Mouse (Mus musculus) limb, embryonic 11.5 days (tissue): ENCODE data around the gene Olfr71. TPM values are rescaled to one million over a fixed set of nuclear protein-coding genes. Genes with fewer than 3 reads are reported as not detected.

Source experiments
- ATAC-seq: fragments of 200-750 bp; cut with Nextera tagmentation; 2 replicates; pipeline ENCODE4 v1.8.0; 2017; ENCODE audit warnings: low read depth; ENCODE audit not compliant: insufficient number of reproducible peaks, low FRiP score, low TSS enrichment
- DNase-seq: peaks from one replicate; pipeline ENCODE4 v3.0.0-alpha.2; 2015; ENCODE audit warnings: low spot score
- H3K27ac ChIP-seq: fragments of 300-500 bp; sonication (generic); replicated peaks from 2 replicates; pipeline ENCODE4 v1.5.1; 2014; ENCODE audit warnings: low read depth, mild to moderate bottlenecking, low read length
- H3K27me3 ChIP-seq: fragments of 300-500 bp; sonication (generic); 2 replicates; pipeline ENCODE4 v1.6.1; 2014; ENCODE audit warnings: mild to moderate bottlenecking, low read length, mixed read lengths; ENCODE audit not compliant: control insufficient read depth, insufficient read depth
- H3K36me3 ChIP-seq: fragments of 300-500 bp; sonication (generic); 2 replicates; pipeline ENCODE4 v1.6.1; 2014; ENCODE audit warnings: mild to moderate bottlenecking, low read length, moderate library complexity, mixed read lengths; ENCODE audit not compliant: control insufficient read depth, insufficient read depth
- H3K4me1 ChIP-seq: fragments of 300-500 bp; sonication (generic); 2 replicates; pipeline ENCODE4 v1.6.1; 2014; ENCODE audit warnings: low read length, mixed read lengths; ENCODE audit not compliant: control insufficient read depth, insufficient read depth
- H3K4me2 ChIP-seq: fragments of 300-500 bp; sonication (generic); 2 replicates; pipeline ENCODE4 v1.6.1; 2014; ENCODE audit warnings: low read depth, mild to moderate bottlenecking, moderate library complexity; ENCODE audit not compliant: severe bottlenecking
- H3K4me3 ChIP-seq: fragments of 300-500 bp; sonication (generic); 2 replicates; pipeline ENCODE4 v1.5.1; 2014; ENCODE audit warnings: low read depth, low read length
- H3K9ac ChIP-seq: fragments of 300-500 bp; sonication (generic); 2 replicates; pipeline ENCODE4 v1.6.1; 2014; ENCODE audit warnings: mild to moderate bottlenecking, low read length
- H3K9me3 ChIP-seq: fragments of 300-500 bp; sonication (generic); 2 replicates; pipeline ENCODE4 v1.6.1; 2016; ENCODE audit warnings: low read length; ENCODE audit not compliant: control insufficient read depth
- WGBS: fragments of 180-500 bp; shearing (Covaris S2); extraction: QIAGEN DNeasy Blood & Tissue Kit; methylation state at CpG from one replicate; pipeline ENCODE4 v1.1.7; 2014; 5-methylcytosine and 5-hydroxymethylcytosine counted together
- polyA plus RNA-seq: library from polyadenylated mRNA; unstranded; fragments of >200 nt; fragmentation: Nextera tagmentation; extraction: Ambion mirVana; gene quantifications from 2 replicates; pipeline ENCODE4 v1.2.1, GENCODE M21; 2014

Gene Olfr71
- polyA plus RNA-seq, 1 experiment from 2014 or later: not detected

DNA sequence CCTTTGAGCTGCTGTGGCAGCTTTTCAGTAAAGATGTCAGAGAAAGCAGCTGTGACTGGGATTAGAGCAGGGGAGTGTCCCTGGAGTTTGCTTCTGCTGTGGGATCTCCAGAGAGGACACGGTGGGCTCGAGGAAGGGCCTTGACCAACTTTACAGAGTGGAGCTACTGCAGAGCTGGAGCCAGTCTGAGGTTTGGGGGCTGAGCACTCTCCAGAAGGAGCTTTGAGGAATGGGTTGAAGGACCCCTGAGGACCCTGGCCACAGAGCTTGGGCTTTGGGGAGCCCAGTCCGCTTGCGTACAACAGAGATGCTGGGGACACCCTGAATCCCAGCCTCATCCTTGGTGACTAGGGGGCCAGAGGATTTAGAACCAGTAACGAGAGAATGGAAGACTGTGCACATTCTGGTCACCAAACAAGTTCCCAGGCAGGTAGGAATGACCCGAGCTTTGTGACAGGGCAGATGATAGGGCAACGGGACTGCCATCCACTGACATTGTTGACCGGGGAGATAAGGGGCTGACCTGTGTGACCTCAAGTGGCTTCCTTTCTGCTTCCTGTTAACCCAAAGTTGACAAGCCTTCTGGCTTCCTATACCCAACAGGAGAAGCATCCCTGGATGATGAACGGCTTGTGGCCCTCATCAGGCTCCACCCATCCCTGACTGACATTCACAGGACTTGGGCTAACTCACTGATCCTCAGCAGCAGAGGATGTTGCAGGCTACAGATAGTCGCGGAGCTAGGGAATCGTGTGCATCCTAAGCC is 16.4 kb upstream of the Olfr71 start:
- Histone ChIP-seq H3K9me3 (no peaks in the 10 kb centered on the region), H3K4me1 (0 out of 2 replicates have a peak, but pooled peaks cover 2% of the 10 kb centered on the region), H3K4me3 (no peak overlapping the region), H3K9ac (no peak overlapping the region), H3K27ac (no peak overlapping the region), H3K36me3 (no peaks in the 10 kb centered on the region), H3K4me2 (no peak overlapping the region), H3K27me3 (no peaks in the 10 kb centered on the region)
- DNase-seq: no peak
- ATAC-seq: no peak
- 63% methylated on average over 12 of the region's 12 CpGs for WGBS

DNA sequence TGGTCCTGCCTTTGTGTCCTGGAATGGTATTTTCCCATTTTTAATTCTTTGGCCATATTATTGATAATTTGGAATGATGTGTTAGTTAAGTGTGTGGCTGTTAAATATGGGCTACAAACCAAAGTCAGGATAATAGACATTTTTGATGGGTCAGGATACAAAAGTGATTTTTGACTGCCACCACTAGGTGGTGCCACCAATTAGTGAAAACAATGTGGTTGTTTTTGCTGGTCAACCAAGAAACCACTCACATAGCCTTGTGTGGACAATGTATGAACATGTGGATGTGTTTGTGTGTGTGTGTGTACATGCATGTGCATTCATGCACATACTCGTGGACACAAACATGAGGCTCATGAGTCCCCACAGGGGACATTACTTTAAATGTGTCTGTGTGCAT is 14.7 kb upstream of the Olfr71 start:
- Histone ChIP-seq H3K4me1 (no peaks in the 10 kb centered on the region), H3K9me3 (no peaks in the 10 kb centered on the region), H3K27ac (no peak overlapping the region), H3K4me3 (no peak overlapping the region), H3K4me2 (no peak overlapping the region), H3K9ac (no peak overlapping the region), H3K36me3 (no peaks in the 10 kb centered on the region), H3K27me3 (no peaks in the 10 kb centered on the region)
- 28% methylated on average over 1 of the region's 1 CpGs for WGBS
- DNase-seq (peak; percentile 57), ATAC-seq (no peak)

DNA sequence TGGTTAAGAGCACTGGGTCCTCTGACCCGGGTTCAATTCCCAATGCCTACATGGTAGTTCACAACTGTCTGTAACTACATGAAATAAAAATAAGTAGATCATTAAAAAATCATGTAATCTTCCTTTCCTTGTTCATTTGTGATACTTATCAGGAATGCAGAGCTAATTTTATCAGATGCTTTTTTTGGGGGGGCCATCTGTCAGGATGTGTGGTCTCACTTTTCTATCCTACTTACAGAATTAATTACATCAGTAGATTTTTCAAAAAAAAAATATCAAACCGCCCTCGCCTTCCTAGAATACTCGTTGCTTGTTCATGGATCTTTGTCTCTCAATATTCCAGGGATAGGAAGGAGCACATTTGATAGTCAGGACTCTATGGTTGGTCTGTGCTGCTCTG is 12.1 kb upstream of the Olfr71 start:
- Histone ChIP-seq H3K9me3 (no peaks in the 10 kb centered on the region), H3K27me3 (no peaks in the 10 kb centered on the region), H3K4me1 (no peaks in the 10 kb centered on the region), H3K4me2 (no peak overlapping the region), H3K27ac (no peak overlapping the region), H3K36me3 (no peaks in the 10 kb centered on the region), H3K9ac (no peak overlapping the region), H3K4me3 (no peak overlapping the region)
- ATAC-seq (no peak), DNase-seq (no peak)
- 92% methylated on average over 4 of the region's 4 CpGs for WGBS

DNA sequence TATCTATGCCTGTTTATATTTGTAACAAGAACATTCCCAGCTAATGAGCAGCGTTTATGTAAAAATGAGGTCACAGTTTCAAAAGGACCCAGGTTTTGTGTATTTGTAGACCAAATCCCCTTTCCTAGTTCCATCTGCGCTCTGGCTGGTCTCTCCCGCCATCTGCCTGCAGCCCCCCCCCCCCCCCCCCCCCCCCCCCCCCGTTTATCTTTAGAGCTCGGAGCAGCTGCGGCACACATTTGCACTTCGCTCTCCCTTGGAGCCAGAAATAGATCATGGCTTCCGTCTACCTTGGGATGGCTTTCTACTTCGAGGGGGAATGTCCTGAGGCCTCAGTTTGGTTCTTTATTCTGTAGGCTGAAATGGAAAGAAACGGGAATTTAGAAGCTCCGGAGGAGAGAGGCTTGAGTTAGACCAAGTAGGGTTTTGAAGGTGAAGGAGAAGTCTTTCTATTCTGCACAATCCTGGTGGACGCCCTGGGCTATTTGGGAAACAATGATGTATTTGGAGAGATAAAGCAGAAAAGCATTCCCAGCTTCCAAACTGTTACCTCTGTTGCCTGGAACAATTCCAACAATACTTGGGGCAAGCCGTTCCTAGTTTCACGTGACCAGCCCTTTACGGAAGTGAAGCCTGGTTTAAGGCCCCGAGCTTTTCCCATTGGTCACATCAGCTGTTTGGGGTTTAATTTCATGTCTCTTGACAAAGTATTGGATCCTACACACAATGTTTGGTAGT is 10.6 kb upstream of the Olfr71 start:
- Histone ChIP-seq H3K9me3 (no peaks in the 10 kb centered on the region), H3K4me3 (no peak overlapping the region), H3K9ac (no peak overlapping the region), H3K4me1 (no peaks in the 10 kb centered on the region), H3K27ac (no peak overlapping the region), H3K27me3 (no peaks in the 10 kb centered on the region), H3K36me3 (no peaks in the 10 kb centered on the region), H3K4me2 (no peak overlapping the region)
- WGBS: 73% methylated on average over 13 of the region's 16 CpGs
- ATAC-seq: no peak
- no peak for DNase-seq

DNA sequence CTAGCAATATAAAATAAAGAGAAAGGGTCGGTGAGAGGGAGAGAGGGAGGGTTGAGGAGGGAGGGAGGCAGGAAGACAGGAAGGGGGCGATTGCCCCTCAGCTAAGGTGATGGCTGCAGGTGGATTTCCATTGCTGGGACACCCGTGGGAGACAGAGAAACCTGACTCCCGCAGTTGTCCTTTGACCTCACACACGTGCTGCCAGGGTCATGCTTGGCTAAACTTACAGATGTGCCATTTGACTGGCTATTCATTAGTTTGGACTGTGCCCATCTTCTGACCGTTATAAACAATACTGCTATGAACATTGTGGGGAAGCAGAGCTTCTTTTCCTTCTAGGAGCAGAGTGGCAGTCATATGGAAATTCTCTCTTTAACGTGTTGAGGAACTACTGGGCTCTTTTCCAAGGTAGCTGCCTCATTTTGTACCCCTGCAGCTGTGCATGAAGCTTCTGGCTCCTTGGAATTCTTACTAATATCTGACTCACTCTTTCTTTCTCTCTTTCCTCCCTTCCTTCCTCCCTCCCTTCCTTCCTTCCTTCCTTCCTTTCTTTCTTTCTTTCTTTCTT is 3.7 kb upstream of the Olfr71 start:
- Histone ChIP-seq H3K4me1 (no peaks in the 10 kb centered on the region), H3K36me3 (no peaks in the 10 kb centered on the region), H3K9ac (no peak overlapping the region), H3K27me3 (no peaks in the 10 kb centered on the region), H3K27ac (no peak overlapping the region), H3K4me2 (no peak overlapping the region), H3K4me3 (no peak overlapping the region), H3K9me3 (no peaks in the 10 kb centered on the region)
- 46% methylated on average over 7 of the region's 7 CpGs for WGBS
- ATAC-seq (no peak), DNase-seq (no peak)

DNA sequence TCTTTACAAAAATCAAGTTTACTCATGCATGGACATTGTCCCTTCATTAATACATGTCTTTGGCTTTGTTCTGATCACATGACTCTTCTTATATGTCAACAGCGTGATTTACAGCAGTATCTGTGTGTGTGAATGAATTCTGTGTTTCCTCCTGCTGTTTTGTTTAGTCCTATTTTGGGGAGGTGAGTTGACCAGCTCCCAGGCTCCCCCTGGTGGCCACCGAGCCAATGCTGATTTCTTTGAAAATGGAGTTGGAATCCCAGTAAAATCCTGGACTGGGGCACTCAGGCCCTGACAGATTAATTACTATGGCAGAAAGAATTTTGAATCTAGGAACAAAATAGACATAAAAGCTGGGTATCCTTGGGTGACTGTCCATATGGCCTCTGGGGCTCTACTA is 1.8 kb upstream of the Olfr71 start:
- H3K9ac ChIP-seq: no peak overlapping the region

DNA sequence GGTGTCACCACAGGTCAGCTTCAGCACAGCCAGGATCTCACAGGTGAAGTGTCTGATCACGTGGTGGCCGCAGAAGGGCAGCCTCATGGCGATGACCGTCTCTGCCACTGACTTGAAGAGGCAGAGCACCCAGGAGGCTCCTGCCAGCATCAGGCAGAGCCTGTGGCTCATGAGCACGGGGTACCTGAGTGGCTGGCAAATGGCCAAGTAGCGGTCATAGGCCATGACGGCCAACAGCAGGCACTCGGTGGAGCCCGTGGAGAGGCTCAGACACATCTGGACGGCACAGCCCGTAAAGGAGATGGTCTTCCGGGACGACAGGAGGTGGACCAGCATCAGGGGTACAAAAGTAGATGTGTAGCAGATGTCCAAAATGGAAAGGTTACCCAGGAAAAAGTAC is 4.1 kb downstream of the Olfr71 start:
- WGBS: 85% methylated on average over 13 of the region's 13 CpGs
- DNase-seq: no peak

More for the DNA sequence above, 1.8 kb upstream of the Olfr71 start:
- H3K4me2 ChIP-seq: no peak overlapping the region
- peak; percentile 90 for DNase-seq
- H3K27me3 ChIP-seq: no peaks in the 10 kb centered on the region
- H3K27ac ChIP-seq: no peak overlapping the region
- H3K36me3 ChIP-seq: no peaks in the 10 kb centered on the region
- no peaks in the 10 kb centered on the region for H3K4me1 ChIP-seq
- H3K9me3 ChIP-seq: no peaks in the 10 kb centered on the region
- WGBS: 3% methylated on average over 2 of the region's 2 CpGs
- ATAC-seq: no peak
- H3K4me3 ChIP-seq: no peak overlapping the region

DNA sequence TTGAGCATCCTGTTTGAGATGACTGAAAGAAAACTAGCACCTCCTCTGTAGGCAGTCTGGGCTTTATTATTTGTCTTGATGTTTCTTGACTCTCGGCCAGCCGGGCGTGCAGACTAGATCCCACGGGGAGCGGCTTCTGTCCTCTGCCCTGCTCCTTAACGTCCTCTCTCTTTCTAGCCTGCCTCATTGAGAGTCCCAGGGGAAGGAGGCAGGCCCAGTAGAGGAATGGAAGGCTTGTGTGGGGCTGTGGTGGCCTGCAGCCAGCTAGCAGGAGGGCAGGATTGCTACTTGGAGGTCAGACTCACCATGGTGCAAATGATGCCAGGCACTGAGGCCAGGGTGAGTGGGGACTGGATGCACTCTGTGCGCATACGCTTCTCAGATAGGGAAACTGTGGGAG is 6.2 kb downstream of the Olfr71 start:
- no peak overlapping the region for H3K4me2 ChIP-seq
- no peaks in the 10 kb centered on the region for H3K27me3 ChIP-seq
- no peaks in the 10 kb centered on the region for H3K9me3 ChIP-seq
- WGBS: 85% methylated on average over 8 of the region's 8 CpGs
- no peak for ATAC-seq
- H3K9ac ChIP-seq: no peak overlapping the region
- no peak for DNase-seq
- H3K36me3 ChIP-seq: no peaks in the 10 kb centered on the region
- H3K4me1 ChIP-seq: no peaks in the 10 kb centered on the region
- H3K27ac ChIP-seq: no peak overlapping the region
- no peak overlapping the region for H3K4me3 ChIP-seq

More for the DNA sequence above, 4.1 kb downstream of the Olfr71 start:
- H3K9ac ChIP-seq: no peak overlapping the region
- no peak overlapping the region for H3K4me2 ChIP-seq
- no peaks in the 10 kb centered on the region for H3K4me1 ChIP-seq
- no peak for ATAC-seq
- no peaks in the 10 kb centered on the region for H3K36me3 ChIP-seq
- H3K27me3 ChIP-seq: no peaks in the 10 kb centered on the region
- H3K27ac ChIP-seq: no peak overlapping the region
- H3K4me3 ChIP-seq: no peak overlapping the region
- no peaks in the 10 kb centered on the region for H3K9me3 ChIP-seq
